Mouse (Mus musculus): ENCODE data around the gene Btbd19. TPM values are rescaled to one million over a fixed set of nuclear protein-coding genes. Genes with fewer than 3 reads are reported as not detected.

The Btbd19 gene
- polyA plus RNA-seq (2015; fragmentation: Nextera tagmentation; extraction: Ambion mirVana): 6.0 and 7.6 TPM in 2 replicates

GRCm38 (mm10) chr4:117125348-117125909 lies at the start of gene Btbd19:
Gene Btbd19, minus strand, starts transcription at chr4:117125725.
- ATAC-seq: peak; percentile 66
- Histone ChIP-seq H3K4me1 (replicated peaks) (peaks cover 32% of the 10 kb centered on the region), H3K36me3 (peaks cover 9% of the 10 kb centered on the region; the same call in 1 of the 2 replicates), H3K27ac (peak within 1 kb of the TSS; percentile 89), H3K4me3 (replicated peaks) (no peak within 1 kb of the TSS), H3K27me3 (replicated peaks) (no peaks in the 10 kb centered on the region), H3K9ac (peak within 1 kb of the TSS; percentile 46), H3K4me2 (replicated peaks) (peak within 1 kb of the TSS; percentile 44), H3K9me3 (no peaks in the 10 kb centered on the region)
- 28% methylated on average over 8 of the region's 8 CpGs for WGBS

- WGBS: 75% methylated on average over 5 of the region's 5 CpGs
- H3K9ac ChIP-seq: no peak overlapping the region
- no peaks in the 10 kb centered on the region for H3K27me3 ChIP-seq (replicated peaks)
- H3K36me3 ChIP-seq: peaks cover 65% of the 10 kb centered on the region
- no peak overlapping the region for H3K27ac ChIP-seq
- no peaks in the 10 kb centered on the region for H3K4me1 ChIP-seq (replicated peaks)
- no peak overlapping the region for H3K4me3 ChIP-seq (replicated peaks)
- H3K9me3 ChIP-seq: no peaks in the 10 kb centered on the region
- no peak for ATAC-seq
- H3K4me2 ChIP-seq (replicated peaks): no peak overlapping the region
These were observed 44.4 kb upstream of the Btbd19 start for GRCm38 (mm10) chr4:117169936-117170335.

- Histone ChIP-seq H3K4me3 (replicated peaks) (no peak overlapping the region), H3K9ac (no peak overlapping the region), H3K27ac (no peak overlapping the region), H3K36me3 (peaks cover 52% of the 10 kb centered on the region), H3K4me1 (replicated peaks) (no peaks in the 10 kb centered on the region), H3K4me2 (replicated peaks) (no peak overlapping the region), H3K27me3 (replicated peaks) (no peaks in the 10 kb centered on the region), H3K9me3 (no peaks in the 10 kb centered on the region)
- ATAC-seq: no peak
- 68% methylated on average over 4 of the region's 4 CpGs for WGBS
These were observed 35.7 kb upstream of the Btbd19 start for GRCm38 (mm10) chr4:117161183-117161582.

- Histone ChIP-seq H3K4me2 (replicated peaks) (no peak overlapping the region), H3K4me3 (replicated peaks) (no peak overlapping the region), H3K27ac (no peak overlapping the region), H3K9me3 (no peaks in the 10 kb centered on the region), H3K36me3 (peaks cover 39% of the 10 kb centered on the region), H3K4me1 (replicated peaks) (no peaks in the 10 kb centered on the region), H3K9ac (no peak overlapping the region), H3K27me3 (replicated peaks) (no peaks in the 10 kb centered on the region)
- ATAC-seq: no peak
- 78% methylated on average over 10 of the region's 10 CpGs for WGBS
These were observed 34.1 kb upstream of the Btbd19 start for GRCm38 (mm10) chr4:117159666-117160065.

GRCm38 (mm10) chr4:117156372-117156771 lies 30.8 kb upstream of the Btbd19 start:
- Histone ChIP-seq H3K9ac (0 out of 2 replicates have a peak overlapping the region, but pooled peaks have one; percentile 41), H3K4me1 (replicated peaks) (peaks cover 12% of the 10 kb centered on the region), H3K36me3 (peaks cover 36% of the 10 kb centered on the region), H3K4me2 (replicated peaks) (peak overlapping the region; percentile 73), H3K27me3 (replicated peaks) (no peaks in the 10 kb centered on the region), H3K4me3 (replicated peaks) (peak overlapping the region; percentile 61), H3K9me3 (no peaks in the 10 kb centered on the region), H3K27ac (no peak overlapping the region)
- WGBS: 26% methylated on average over 6 of the region's 6 CpGs
- ATAC-seq: no peak

- H3K36me3 ChIP-seq: peaks cover 36% of the 10 kb centered on the region
- under 1% methylated on average over 51 of the region's 52 CpGs for WGBS
These were observed 30.3 kb upstream of the Btbd19 start, which contains the start of gene Rps8 for GRCm38 (mm10) chr4:117155792-117156355. Gene Rps8, minus strand, starts transcription at chr4:117156243.

GRCm38 (mm10) chr4:117155020-117155791 lies 29.7 kb upstream of the Btbd19 start:
- Histone ChIP-seq H3K4me1 (replicated peaks) (peaks cover 12% of the 10 kb centered on the region), H3K36me3 (peaks cover 38% of the 10 kb centered on the region), H3K27me3 (replicated peaks) (no peaks in the 10 kb centered on the region), H3K4me3 (replicated peaks) (peak overlapping the region; percentile 61), H3K9me3 (no peaks in the 10 kb centered on the region), H3K27ac (peak overlapping the region; percentile 84), H3K4me2 (replicated peaks) (peak overlapping the region; percentile 73), H3K9ac (peak overlapping the region; percentile 92)
- ATAC-seq: peak; percentile 9; the same call in 1 of the 2 replicates
- WGBS: under 1% methylated on average over 44 of the region's 44 CpGs

More at GRCm38 (mm10) chr4:117155792-117156355, 30.3 kb upstream of the Btbd19 start, which contains the start of gene Rps8:
- peak within 1 kb of the TSS; percentile 73 for H3K4me2 ChIP-seq (replicated peaks)
- no peaks in the 10 kb centered on the region for H3K27me3 ChIP-seq (replicated peaks)
- H3K27ac ChIP-seq: peak within 1 kb of the TSS; percentile 84
- peak; percentile 92 for ATAC-seq
- peaks cover 12% of the 10 kb centered on the region for H3K4me1 ChIP-seq (replicated peaks)
- no peaks in the 10 kb centered on the region for H3K9me3 ChIP-seq
- peak within 1 kb of the TSS; percentile 92 for H3K9ac ChIP-seq
- H3K4me3 ChIP-seq (replicated peaks): peak within 1 kb of the TSS; percentile 61

GRCm38 (mm10) chr4:117152714-117153113 lies 27.2 kb upstream of the Btbd19 start:
- no peak for ATAC-seq
- Histone ChIP-seq H3K9ac (0 out of 2 replicates have a peak overlapping the region, but pooled peaks have one; percentile 35), H3K9me3 (no peaks in the 10 kb centered on the region), H3K4me1 (replicated peaks) (peaks cover 12% of the 10 kb centered on the region), H3K4me3 (replicated peaks) (no peak overlapping the region), H3K4me2 (replicated peaks) (peak overlapping the region; percentile 73), H3K27me3 (replicated peaks) (no peaks in the 10 kb centered on the region), H3K36me3 (peaks cover 33% of the 10 kb centered on the region), H3K27ac (no peak overlapping the region)
- 54% methylated on average over 5 of the region's 5 CpGs for WGBS

GRCm38 (mm10) chr4:117151416-117151815 lies 25.9 kb upstream of the Btbd19 start:
- no peak for ATAC-seq
- H3K4me3 ChIP-seq (replicated peaks): no peak overlapping the region
- H3K4me1 ChIP-seq (replicated peaks): peaks cover 12% of the 10 kb centered on the region
- no peak overlapping the region for H3K9ac ChIP-seq
- no peaks in the 10 kb centered on the region for H3K27me3 ChIP-seq (replicated peaks)
- peaks cover 33% of the 10 kb centered on the region for H3K36me3 ChIP-seq
- H3K9me3 ChIP-seq: no peaks in the 10 kb centered on the region
- no peak overlapping the region for H3K4me2 ChIP-seq (replicated peaks)
- no peak overlapping the region for H3K27ac ChIP-seq
- 90% methylated on average over 1 of the region's 1 CpGs for WGBS

GRCm38 (mm10) chr4:117150212-117150733 lies 24.7 kb upstream of the Btbd19 start:
- ATAC-seq: no peak
- no peak overlapping the region for H3K9ac ChIP-seq
- H3K27ac ChIP-seq: no peak overlapping the region
- WGBS: 86% methylated on average over 6 of the region's 6 CpGs
- no peak overlapping the region for H3K4me3 ChIP-seq (replicated peaks)
- H3K4me2 ChIP-seq (replicated peaks): no peak overlapping the region
- no peaks in the 10 kb centered on the region for H3K27me3 ChIP-seq (replicated peaks)
- peaks cover 33% of the 10 kb centered on the region for H3K36me3 ChIP-seq
- no peaks in the 10 kb centered on the region for H3K9me3 ChIP-seq
- peaks cover 12% of the 10 kb centered on the region for H3K4me1 ChIP-seq (replicated peaks)

GRCm38 (mm10) chr4:117149291-117150211 lies 24.0 kb upstream of the Btbd19 start:
- H3K36me3 ChIP-seq: peaks cover 33% of the 10 kb centered on the region
- ATAC-seq: no peak

More at GRCm38 (mm10) chr4:117149291-117150211, 24.0 kb upstream of the Btbd19 start:
- H3K9me3 ChIP-seq: no peaks in the 10 kb centered on the region
- H3K4me1 ChIP-seq (replicated peaks): peaks cover 12% of the 10 kb centered on the region
- H3K4me2 ChIP-seq (replicated peaks): no peak overlapping the region
- no peak overlapping the region for H3K9ac ChIP-seq
- H3K4me3 ChIP-seq (replicated peaks): no peak overlapping the region
- H3K27ac ChIP-seq: 0 out of 2 replicates have a peak overlapping the region, but pooled peaks have one; percentile 6
- 68% methylated on average over 6 of the region's 6 CpGs for WGBS
- H3K27me3 ChIP-seq (replicated peaks): no peaks in the 10 kb centered on the region
